Mouse (Mus musculus): ENCODE measurements around the gene Klk1b4.
"Not testable (repeated sequence)": the region's sequence is repeated elsewhere in the genome, so short reads cannot be mapped to it uniquely, and the experiment has no call there.

Gene Klk1b4

DNA sequence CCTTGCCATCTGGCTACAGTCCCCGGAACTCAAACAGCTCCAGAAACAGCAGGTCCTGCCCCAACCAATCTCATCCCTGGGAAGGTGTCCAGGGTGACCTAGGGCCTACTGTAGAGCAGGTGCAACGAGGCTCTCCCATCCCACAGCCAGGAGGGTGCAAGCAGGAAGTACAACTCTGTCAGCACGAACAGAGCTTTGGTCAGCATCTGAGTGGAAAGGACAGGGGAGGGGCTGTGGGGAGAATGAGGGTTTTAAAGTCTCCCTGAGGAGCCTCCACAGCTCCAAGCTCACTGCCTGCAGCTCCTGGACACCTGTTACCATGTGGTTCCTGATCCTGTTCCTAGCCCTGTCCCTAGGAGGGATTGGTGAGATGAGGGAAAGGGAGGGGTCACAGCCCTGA is at the start of gene Klk1b4:
Gene Klk1b4, plus strand, starts transcription at position 301 of the 400 bp plus-strand sequence.
- DNase-seq (ENCODE audit: low spot score), result not testable (repeated sequence)

- no peak for DNase-seq (ENCODE audit: low spot score)
These were observed 27.8 kb upstream of the Klk1b4 start for GRCm38 (mm10) chr7:44179299-44180045.

- not testable (repeated sequence) for DNase-seq (ENCODE audit: low spot score)
These were observed 20.7 kb upstream of the Klk1b4 start for GRCm38 (mm10) chr7:44186516-44186915.

DNA sequence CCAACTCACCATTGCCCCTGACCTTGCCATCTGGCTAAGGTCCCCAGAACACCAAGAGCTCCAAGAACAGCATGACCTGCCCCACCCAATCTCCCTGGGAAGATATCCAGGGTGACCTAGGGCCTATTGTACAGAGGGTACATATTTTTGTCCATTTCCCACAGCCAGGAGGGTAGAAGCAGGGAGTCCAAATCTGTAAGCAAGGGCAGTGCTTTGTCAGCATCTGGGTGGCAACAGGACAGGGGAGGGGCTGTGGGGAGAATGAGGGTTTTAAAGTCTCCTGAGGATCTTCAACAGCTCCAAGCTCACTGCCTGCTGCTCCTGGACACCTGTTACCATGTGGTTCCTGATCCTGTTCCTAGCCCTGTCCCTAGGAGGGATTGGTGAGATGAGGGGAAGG is 19.3 kb upstream of the Klk1b4 start, which contains the start of gene Klk1b24:
Gene Klk1b24, plus strand, starts transcription at position 301 of the 400 bp plus-strand sequence.
- DNase-seq (ENCODE audit: low spot score), result not testable (repeated sequence)

DNA sequence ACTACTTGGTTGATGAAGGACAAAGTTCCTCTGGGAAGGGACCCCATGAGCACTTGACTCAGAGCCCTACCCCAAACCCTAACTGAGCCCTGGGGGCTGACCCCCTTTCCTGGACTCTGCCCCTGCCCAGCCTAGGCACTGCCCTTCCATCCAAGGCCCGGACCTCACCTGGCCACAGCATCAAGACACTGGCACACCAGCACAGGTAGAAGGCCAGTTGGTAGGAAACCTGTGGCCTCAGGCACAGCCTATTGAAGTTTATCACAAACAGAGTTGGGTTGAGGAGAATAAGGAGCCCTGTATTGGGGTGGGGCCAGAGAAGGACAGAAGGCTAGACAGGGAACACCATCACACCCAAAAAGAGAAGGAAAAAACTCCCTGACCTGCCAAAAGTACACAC is 13.8 kb upstream of the Klk1b4 start:
- DNase-seq (ENCODE audit: low spot score), result not testable (repeated sequence)

DNA sequence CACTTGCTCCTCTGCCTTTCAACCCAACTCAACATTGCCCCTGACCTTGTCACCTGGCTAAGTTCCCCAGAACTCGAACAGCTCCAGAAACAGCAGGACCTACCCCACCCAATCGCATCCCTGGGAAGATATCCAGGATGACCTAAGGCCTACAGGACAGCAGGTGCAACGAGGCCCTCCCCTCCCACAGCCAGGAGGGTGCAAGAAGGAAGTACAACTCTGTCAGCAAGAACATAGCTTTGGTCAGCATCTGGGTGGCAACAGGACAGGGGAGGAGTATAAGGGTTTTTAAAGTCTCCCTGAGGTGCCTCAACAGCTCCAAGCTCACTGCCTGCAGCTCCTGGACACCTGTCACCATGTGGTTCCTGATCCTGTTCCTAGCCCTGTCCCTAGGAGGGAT is 9.3 kb upstream of the Klk1b4 start, which contains the start of gene Klk1b3:
Gene Klk1b3, plus strand, starts transcription at position 301 of the 400 bp plus-strand sequence.
- DNase-seq (ENCODE audit: low spot score), result no peak

GRCm38 (mm10) chr7:44208307-44208706 is 1.1 kb downstream of the Klk1b4 start:
- no peak for DNase-seq (ENCODE audit: low spot score)

GRCm38 (mm10) chr7:44215645-44216044 is 8.4 kb downstream of the Klk1b4 start, which contains the start of gene Klk1b5:
Gene Klk1b5, plus strand, starts transcription at chr7:44215945.
- no peak for DNase-seq (ENCODE audit: low spot score)

DNA sequence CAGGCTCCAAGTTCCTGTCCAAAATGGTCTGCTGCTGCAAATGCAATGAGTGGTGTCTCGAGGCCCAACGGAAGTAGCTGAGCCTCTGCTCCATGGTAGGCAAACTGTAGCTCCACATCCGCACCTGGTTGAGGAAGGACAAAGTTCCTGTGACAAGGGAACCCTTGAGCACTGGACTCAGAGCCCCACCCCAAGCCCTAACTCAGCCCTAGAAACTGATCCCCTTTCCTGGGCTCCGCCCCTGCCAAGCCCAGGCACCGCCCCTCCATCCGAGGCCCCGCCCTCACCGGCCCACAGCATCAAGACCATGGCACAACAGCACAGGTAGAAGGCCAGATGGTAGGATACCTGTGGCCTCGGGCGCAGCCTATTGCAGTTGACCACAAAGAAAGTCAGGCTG is 14.4 kb downstream of the Klk1b4 start:
- DNase-seq (ENCODE audit: low spot score), result not testable (repeated sequence)

DNA sequence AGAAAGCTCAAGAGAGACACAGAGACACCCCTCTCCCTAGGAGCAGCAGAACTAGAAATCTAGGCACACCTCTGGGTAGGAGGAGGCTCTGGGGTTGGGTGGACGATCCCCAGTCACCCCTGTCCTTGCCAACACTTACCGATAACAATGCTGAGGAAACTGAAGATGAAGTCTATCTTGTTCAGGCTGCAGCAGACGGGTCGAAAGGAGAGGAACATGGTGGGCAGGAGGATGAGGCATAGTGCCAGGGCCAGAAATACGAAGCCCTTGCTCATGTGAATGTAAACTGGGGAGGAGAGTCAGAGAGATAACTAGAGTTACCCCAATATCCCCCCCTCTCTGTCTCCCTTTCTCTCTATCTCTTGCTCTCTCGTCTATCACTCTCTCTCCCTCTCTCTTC is 15.1 kb downstream of the Klk1b4 start:
- DNase-seq (ENCODE audit: low spot score), result not testable (repeated sequence)

- no peak for DNase-seq (ENCODE audit: low spot score)
These were observed 17.8 kb downstream of the Klk1b4 start, which contains the start of gene Klk1 for GRCm38 (mm10) chr7:44225076-44225475. Gene Klk1, plus strand, starts transcription at chr7:44225360.

GRCm38 (mm10) chr7:44235909-44236308 is 28.7 kb downstream of the Klk1b4 start, which contains the start of gene Gm36864:
Gene Gm36864, plus strand, starts transcription at chr7:44236177.
- no peak for DNase-seq (ENCODE audit: low spot score)

DNA sequence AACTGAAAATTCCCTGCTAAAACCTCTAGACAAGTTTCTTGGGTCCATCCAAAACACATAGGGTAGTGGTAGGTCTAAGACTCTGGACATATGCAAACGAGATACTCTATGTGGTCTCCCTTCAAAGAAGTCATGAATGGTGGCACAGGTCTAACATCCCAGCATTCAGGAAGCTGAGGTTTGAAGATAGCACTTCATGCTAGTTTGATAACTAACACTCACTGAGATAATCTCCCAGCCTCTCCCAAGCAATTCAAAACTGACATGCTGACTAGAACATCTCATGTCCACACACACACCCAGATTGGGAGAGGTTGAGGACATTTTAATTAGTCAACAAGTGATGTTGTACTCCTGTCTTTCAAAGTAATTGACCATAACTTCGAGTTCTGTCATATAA is 32.7 kb downstream of the Klk1b4 start:
- no peak for DNase-seq (ENCODE audit: low spot score)

- no peak for DNase-seq (ENCODE audit: low spot score)
These were observed 33.5 kb downstream of the Klk1b4 start for GRCm38 (mm10) chr7:44240712-44241111.

DNA sequence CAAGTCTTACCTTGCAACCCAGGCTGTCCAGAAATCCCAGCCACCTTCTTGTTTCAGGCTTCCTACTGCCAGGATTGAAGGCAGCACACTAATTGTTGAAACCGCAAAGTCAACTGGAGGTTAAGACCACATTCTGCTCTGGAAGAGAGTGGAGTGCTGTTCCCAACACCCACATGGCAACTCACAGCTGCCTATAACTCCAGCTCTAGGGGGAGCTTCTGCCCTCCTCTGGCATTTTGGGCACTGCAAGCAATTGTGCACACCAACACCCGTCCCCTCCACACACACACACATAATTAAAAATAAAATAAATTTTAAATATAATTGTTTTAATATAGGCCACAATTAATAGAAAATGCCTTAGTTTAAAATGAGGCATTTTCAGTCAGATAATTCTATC is 33.9 kb downstream of the Klk1b4 start:
- no peak for DNase-seq (ENCODE audit: low spot score)

- DNase-seq (ENCODE audit: low spot score), result no peak
These were observed 36.8 kb downstream of the Klk1b4 start for GRCm38 (mm10) chr7:44244080-44244479.

GRCm38 (mm10) chr7:44246055-44246983 is 39.1 kb downstream of the Klk1b4 start, which contains the start of the genes 1700028J19Rik and 2410002F23Rik:
Gene 1700028J19Rik, minus strand, starts transcription at chr7:44246695.
Gene 2410002F23Rik, plus strand, starts transcription at chr7:44246722.
- DNase-seq (ENCODE audit: low spot score), result peak; percentile 87

- no peak for DNase-seq (ENCODE audit: low spot score)
These were observed 39.8 kb downstream of the Klk1b4 start for GRCm38 (mm10) chr7:44246984-44247470.

DNA sequence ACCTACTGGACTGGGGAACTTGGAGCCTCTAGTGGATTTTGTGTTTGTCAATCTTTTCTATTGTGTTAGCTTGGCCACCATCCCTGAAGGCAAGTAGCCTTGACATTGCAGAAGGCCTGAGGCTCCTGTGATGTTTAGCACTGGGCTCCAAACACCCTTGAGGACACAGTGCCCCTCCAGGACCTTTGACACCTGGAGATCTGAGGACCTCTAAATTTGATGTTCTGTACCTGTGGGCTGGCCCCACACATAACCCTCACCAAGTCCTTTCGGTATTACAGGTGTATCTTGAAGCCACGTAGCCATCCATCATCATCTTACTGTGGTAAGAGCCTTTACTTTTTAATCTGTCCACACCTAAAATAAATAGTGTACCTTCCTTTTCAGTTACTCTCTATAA is 40.7 kb downstream of the Klk1b4 start:
- DNase-seq (ENCODE audit: low spot score), result no peak

DNA sequence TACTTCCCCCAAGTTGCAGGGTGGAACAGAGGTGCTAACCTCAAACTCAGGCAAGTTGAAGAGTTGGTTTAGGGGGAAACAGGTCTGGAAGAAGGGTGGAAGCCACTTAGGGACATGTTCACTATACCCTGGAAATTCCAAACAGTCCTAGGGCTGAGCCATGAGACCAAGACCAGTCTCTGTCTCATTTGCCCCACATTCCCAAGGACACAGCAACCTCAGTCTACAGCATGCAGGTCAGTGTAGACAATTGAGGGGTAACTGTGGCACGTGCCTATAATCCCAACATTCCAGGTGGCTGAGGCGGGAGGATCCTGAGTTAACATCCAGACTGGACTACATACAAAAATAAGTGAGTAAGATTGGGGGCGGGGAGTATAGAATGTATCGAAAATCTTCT is 42.0 kb downstream of the Klk1b4 start:
- DNase-seq (ENCODE audit: low spot score), result no peak

GRCm38 (mm10) chr7:44250732-44251275 is 43.6 kb downstream of the Klk1b4 start:
- not testable (repeated sequence) for DNase-seq (ENCODE audit: low spot score)

Data from spleen, adult 12 weeks (tissue).